Mouse (Mus musculus) hindbrain, embryonic 14.5 days (tissue): ENCODE data around the gene Olfr1312. TPM values are rescaled to one million over a fixed set of nuclear protein-coding genes. Genes with fewer than 3 reads are reported as not detected.

Source experiments
- polyA plus RNA-seq: library from polyadenylated mRNA; unstranded; fragments of >200 nt; fragmentation: Nextera tagmentation; extraction: Ambion mirVana; gene quantifications from 2 replicates; pipeline ENCODE4 v1.2.1, GENCODE M21; 2014

Gene Olfr1312
- polyA plus RNA-seq, 1 experiment from 2014 or later: not detected

Other genes with a start within 250 kb of the Olfr1312 start
- gene Olfr1303, start 229.9 kb downstream of the Olfr1312 start, polyA plus RNA-seq: not detected in 2 replicates
- gene Olfr1305, start 173.1 kb downstream of the Olfr1312 start, polyA plus RNA-seq: not detected in 2 replicates
- not detected in 2 replicates for gene Olfr1306, start 134.0 kb downstream of the Olfr1312 start, polyA plus RNA-seq
- not detected in 2 replicates for gene Olfr1307, start 100.8 kb downstream of the Olfr1312 start, polyA plus RNA-seq
- not detected in 2 replicates for gene Olfr1308, start 85.3 kb downstream of the Olfr1312 start, polyA plus RNA-seq
- gene Olfr1309, start 60.0 kb downstream of the Olfr1312 start, polyA plus RNA-seq: not detected in 2 replicates
- gene Olfr1310, start 37.5 kb downstream of the Olfr1312 start, polyA plus RNA-seq: not detected in 2 replicates
- gene Olfr1311, start 25.8 kb downstream of the Olfr1312 start, polyA plus RNA-seq: not detected in 2 replicates
- not detected in 2 replicates for gene Olfr1313, start 27.6 kb upstream of the Olfr1312 start, polyA plus RNA-seq
- gene Olfr1314, start 46.5 kb upstream of the Olfr1312 start, polyA plus RNA-seq: not detected in 2 replicates
- not detected in 2 replicates for gene Olfr1315-ps1, start 65.2 kb upstream of the Olfr1312 start, polyA plus RNA-seq
- not detected in 2 replicates for gene Olfr1316, start 84.7 kb upstream of the Olfr1312 start, polyA plus RNA-seq
- not detected in 2 replicates for gene Olfr1317, start 90.1 kb upstream of the Olfr1312 start, polyA plus RNA-seq
- gene Olfr1318, start 104.0 kb upstream of the Olfr1312 start, polyA plus RNA-seq: 0.12 and 0.23 TPM in 2 replicates
- 22.0 and 23.1 TPM in 2 replicates for gene Lpcat4, start 189.2 kb upstream of the Olfr1312 start, polyA plus RNA-seq
- gene Nutm1, start 209.1 kb upstream of the Olfr1312 start, polyA plus RNA-seq: not detected in 2 replicates
- 169 and 177 TPM in 2 replicates for gene Nop10, start 211.7 kb upstream of the Olfr1312 start, polyA plus RNA-seq
- 25.6 and 25.7 TPM in 2 replicates for gene Slc12a6, start 215.6 kb upstream of the Olfr1312 start, polyA plus RNA-seq
- gene Gm21985, start 216.1 kb upstream of the Olfr1312 start, polyA plus RNA-seq: not detected in 2 replicates